Mouse (Mus musculus) brain, embryonic 18.5 days (tissue): ENCODE measurements around the gene Shank3.
A peak's percentile ranks its signal among the peaks of the same experiment; 100 is the strongest.

Experiments used
- DNase-seq: peaks from one replicate; pipeline ENCODE4 v3.0.0-alpha.2; 2012; ENCODE audit warnings: low read depth, low spot score

Gene Shank3

DNA sequence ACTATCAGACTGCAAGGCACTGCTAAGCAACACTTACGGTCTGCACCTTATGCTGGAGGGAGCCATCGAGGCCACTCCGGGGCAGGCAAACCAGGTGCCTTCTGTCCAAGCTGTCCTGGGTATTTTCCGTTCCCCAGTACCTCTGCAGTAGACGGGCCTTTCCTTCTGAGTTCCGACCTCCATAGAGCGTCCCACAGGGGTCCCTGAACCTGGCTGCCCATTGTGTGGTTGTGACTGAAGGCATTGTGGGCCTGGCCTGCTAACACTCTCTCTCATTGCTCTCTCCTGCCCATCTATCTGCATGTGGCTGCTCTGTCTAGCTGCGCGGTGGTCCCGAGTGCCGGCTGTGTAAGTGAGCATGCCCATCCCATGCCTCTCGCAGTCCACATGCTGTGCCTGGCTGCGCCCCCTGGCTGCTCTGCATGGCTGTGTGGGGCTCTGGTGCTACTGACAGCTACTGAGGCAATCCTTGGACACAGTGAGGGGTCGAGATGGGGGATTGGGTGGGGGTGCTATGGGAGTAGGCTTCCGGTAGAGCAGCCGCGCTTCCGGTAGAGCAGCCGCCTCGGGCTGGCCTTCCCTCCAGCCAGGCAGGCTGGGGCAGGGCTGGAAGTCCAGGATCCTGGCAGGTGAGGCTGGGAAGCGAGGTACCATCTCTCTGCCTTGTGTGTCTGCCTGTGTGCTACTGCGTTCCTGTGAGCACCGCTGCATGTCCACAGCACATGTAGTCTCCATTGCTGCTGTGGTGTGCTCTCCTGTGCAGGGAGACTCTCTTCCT, 57.2 kb downstream of the Shank3 start:
- DNase-seq = no peak

DNA sequence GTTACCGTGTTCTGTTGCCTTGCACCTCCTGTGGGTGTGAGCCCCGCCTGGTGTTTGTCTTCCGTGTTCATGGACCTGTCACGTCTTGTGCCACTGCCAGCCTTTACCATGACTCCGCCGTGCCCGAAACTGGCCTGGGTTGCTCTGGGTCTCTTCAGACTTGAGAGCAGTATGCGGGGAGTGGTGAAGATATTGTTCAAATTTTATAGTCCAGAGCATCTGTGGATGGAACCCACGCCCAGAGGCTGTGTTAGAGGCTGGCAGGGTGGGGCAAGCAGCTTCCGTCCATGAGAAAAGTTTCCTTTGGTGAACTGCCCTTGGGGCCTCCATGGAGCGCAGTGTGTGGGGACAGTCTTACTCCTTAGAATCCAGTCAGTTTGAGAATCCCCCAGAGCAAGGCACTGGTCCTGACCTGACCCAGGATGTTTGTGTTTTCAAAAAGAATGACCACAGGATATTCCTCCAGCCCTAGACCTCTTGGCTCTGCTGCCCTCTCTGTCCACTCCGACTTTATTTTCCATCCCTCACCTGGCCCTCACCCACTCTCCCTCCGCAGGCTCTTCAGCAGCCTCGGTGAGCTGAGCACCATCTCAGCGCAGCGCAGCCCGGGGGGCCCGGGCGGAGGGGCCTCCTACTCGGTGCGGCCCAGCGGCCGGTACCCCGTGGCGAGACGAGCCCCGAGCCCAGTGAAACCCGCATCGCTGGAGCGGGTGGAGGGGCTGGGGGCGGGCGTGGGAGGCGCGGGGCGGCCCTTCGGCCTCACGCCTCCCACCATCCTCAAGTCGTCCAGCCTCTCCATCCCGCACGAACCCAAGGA, 58.0 kb downstream of the Shank3 start:
- no peak for DNase-seq

DNA sequence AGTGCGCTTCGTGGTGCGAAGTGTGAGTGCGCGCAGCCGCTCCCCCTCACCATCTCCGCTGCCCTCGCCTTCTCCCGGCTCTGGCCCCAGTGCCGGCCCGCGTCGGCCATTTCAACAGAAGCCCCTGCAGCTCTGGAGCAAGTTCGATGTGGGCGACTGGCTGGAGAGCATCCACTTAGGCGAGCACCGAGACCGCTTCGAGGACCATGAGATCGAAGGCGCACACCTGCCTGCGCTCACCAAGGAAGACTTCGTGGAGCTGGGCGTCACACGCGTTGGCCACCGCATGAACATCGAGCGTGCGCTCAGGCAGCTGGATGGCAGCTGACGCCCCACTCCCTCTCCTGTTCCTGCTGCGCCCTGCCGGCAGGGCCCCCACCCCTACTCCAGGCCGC, 58.6 kb downstream of the Shank3 start:
- DNase-seq = no peak

DNA sequence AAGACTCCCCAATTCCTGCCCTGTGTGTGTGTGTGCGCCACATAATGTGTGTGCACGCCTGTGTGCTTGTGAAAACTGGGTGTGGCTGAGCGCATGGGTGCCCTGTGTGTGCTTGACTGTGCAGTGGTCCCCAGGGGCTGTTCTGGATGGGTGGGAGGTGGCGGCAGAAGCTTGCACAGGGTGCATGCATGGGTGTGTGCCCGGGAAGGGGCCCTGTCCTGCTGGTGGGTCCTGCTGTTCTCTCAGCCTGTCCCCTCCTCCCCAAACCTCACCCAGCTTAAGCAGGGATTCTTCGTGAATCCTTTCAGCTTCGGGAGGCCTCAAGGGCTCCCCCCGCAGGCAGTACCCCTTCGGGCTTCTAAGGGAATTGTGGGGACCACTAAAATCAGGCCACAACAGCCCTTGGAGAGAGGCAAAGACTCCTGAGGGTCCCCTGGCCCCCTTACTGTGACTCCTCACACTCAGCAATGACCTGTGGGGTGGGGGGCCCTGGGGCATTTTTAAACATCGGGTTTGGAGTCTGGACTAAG, 59.8 kb downstream of the Shank3 start:
- no peak for DNase-seq

DNA sequence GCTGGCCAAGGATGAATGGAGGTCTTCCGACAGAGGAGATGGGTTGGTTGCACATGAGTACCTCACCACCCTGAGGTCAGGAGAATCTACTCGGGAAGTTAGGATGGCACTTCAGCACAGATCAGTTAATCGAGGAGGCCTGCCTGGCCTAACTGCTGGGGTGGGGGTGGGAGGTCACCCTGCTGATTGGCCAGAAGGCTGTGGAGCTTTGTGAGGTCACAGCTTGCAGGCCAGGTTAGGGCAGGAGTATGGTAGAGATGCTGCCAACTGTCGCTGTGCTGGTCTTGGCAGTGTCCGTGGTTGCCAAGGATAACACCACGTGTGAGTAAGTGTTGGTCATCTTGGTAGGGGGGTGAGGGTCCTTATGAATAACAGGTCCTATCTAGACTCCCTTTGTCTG, 68.7 kb downstream of the Shank3 start, which contains the start of gene Acr:
TSS of gene Acr (plus strand) at position 213 of the 400 bp plus-strand sequence.
- DNase-seq = no peak

DNA sequence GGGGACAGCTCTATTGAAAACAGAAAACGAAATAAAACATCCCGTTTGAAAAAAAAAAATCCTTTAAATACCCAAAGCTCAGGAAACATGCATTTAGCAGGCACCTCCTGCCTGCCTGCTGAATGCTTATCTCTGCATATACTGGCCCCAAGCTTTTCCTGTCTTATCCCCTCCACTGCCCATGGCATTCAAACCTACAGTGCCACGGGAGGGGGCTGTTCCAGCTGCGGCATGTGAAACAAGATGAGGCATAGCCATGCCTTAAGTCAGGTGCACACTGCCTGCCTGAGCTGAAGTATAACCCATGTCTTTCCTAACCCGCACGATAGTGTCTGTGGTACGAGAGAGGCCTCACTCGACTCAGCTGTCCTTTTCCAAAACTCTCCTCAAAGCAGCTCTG, 72.7 kb downstream of the Shank3 start:
- no peak for DNase-seq

DNA sequence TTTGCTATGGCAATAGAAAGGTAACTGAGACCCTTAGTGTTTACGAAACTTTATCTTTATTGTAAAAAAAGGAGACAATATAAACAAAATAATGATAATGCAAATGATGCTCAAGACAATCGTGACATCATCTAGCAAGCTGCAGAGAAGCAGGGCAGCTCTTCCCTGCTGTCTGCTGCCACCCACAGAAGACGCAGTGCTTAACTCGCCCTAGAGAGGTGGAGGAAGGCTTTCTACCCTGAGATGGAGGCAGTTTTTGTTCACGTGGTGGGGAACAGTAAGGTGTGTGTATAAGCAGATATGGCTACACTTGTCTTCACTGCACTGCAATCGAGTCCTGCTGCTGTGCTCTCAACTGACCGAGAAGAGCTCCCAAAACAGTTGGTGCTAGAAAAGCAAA, 83.1 kb downstream of the Shank3 start:
- DNase-seq = no peak

DNA sequence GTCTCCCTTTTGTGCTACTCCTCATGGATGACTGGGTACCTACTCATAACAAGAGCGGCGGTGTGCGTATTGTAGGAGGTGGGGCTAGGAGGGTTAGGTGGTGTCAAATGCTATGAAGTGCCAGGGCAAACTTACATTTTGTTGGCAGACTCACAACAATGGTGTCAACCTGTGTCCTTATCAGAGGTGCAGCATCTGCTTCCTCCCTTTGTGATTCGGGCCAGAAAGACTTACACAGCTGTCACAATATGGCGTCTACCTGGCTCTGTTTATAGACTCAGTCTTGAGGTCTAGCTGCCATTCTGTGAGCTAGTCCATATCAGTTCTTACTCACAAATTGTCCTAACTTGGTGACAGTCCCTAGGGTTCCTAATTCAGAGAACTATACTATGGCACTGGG, 85.7 kb downstream of the Shank3 start:
- no peak for DNase-seq

DNA sequence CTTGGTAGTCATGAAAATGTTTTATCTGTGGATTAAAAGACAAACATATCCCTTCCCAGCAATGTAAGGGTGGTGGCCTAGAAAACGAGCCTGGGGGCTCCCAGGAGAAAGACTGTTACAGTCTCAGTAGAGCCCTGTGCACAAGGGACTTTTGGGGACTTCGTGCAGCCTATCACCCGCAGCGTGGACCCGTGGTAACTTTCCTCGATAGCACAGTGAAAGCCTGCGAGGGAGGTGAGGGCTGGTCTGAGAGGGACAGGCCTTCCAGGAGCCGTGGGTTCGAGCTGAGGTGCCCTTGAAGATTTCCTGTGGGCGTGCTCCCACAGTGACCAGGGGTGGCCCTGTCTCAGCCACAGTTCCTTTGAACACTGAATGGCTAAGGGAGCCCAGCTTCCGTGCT, 86.2 kb downstream of the Shank3 start:
- no peak for DNase-seq

DNA sequence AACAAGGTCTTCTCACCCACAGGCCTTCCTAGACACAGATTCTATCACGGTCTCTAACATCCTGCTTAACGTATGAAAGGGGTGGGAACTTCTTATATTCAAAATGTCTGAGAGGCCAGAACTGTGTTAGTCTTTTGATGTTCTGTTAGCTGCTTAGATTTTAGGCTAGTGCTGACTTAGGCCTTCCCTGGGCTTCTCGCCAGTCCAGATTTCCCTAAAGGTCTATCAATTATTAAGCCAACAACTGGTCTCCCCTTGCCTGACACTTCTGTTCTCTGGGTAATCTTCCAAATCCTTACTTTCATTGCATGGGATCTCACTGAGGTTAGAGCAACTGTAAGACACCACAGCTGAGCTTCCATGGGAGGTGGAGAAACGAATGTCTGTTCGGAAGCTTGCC, 89.7 kb downstream of the Shank3 start:
- DNase-seq = no peak

DNA sequence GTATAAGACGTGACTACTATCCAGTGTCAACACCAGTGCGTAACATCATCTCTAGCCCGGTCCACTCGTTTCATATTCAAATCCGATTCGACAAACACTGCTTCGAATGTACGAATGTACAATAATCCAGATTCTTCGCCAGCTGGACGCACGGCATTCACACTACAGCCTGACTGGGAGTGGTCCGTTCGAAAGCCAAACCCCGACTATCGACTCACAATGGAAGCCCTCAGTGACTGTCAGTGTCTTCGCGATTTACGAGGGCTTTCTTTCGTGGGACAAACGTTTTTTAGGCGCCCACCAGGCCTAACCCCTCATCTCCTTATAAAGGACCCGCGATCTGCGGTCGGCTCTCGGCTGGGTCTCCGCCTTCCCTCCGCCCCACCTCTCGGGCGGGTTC, 91.9 kb downstream of the Shank3 start:
- DNase-seq = no peak

DNA sequence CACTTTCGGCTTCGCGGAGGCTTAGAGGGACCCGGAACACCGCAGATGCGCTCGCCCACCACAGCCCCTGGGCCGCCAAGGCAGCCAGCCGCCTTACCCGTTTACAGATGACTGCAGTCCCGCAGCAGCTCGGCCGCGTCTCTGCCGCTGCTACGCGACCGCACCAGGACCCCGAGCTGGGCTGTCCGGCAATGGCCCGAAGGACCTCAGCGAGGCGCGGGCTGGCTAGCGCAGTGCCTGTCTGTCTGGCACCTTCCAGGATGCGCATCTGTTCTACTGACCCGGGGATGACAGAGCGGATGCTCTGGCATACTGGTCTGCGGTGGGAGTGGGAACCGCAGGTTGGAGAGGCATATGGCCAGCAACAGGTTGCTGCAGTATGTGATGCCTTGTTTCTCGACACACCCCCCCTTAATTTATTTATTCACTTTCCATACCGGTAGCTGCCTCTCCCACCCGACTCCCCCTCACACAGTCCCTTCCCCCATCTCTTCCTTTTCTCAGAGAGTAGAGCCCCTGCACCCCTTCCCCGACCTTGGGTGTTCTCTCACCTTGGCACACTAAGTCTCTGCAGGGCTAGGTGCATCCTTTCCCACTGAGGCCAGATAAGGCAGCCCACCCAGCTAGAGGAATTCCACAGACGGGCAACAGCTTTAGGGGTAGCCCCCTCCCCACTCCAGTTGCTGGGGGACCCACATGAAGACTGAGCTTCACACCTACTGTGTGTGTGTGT, 92.5 kb downstream of the Shank3 start, which contains the start of gene Rabl2:
TSS of gene Rabl2 (minus strand) at position 201 of the 733 bp plus-strand sequence.
- peak; percentile 66 for DNase-seq

DNA sequence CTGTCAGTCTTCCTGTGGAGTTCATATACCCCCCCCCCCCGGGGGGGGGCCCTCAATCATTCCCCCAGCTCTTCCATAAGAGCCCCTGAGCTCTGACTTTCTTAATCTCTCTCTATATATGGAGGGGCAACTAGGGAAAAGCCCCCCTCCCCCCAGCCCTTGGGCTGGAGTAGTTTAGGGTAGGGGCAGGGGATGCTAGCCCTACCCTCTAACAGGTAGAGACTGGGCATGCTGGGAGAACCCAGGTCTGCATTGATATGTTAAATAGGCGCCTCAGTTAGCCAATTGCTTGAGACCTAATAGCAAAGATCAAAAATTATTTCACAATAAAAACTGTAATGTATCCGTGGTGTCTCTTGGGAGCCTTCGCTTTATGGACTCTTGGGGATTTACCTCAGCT, 93.1 kb downstream of the Shank3 start:
- DNase-seq = no peak

DNA sequence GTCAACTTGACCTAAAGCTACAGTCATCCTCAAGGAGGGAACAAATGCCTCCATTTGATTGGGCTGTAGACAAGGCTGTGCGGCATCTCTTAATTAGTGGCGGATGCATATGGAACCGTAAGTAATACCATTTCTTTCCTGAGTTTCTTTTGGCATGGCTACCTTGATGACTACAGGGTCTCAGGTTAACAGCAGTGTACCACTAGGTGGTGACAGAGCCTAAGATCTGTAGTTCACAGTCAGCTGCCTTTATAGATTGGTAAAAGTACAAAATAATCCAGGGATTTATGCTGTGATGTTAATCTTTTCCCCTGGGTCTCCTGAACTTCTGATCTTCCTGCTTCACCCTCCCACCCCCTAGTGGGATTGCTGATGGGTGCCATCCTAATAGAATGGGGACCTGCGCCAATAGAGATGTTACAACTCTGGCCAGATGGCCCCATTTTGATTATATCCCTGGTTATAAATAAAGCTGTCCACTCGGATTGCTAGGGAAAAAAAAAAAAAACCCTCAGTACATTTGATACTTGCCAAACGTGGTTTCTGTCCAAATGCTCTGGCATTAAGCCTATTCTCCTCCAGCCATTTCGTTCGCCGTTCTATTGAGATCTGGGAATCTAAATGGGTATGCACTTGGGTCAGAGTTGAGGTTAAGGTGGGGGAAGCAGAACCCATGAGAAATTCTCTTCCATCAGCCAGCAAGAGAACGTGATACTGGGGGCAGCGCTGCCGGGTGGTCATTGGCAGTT, 106.6 kb downstream of the Shank3 start:
- no peak for DNase-seq

DNA sequence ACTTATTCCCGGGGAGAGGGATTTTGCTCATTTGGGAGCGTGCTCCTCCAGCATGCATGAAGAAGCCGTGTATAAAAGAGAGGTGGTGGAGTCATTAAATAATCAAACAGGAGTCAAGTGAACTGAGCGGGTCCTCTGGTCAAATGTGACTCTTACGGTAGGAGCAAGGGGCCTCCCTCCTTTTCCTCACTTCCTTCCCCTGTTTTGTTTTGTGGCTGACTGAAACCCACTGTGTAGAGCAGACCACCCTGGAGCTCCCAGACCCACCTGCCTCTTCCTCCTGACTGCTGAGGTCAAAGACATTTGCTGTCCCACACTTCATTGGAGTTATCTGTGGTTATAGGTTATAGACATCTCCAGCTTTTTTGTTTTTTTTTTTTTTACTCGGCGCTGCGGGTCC, 108.1 kb downstream of the Shank3 start:
- DNase-seq = no peak

DNA sequence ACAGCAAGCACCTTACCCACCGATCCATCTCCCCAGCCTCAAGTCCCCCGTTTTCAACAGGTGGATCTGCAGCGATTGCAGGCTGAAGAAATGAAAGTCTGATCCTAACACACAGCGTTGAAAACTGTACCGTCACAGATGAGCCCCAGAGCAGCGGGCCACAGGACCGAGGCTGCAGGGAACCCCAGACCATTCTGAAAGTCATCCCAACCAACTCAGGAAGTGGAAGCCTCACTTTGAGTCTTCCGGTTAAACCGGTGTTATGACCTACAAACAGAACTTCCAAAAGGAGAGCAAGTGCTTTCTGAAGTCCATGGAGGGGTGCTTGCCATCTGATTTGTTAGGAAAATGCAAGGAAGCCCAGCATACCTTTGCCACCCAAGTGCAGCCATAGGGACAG, 108.5 kb downstream of the Shank3 start:
- DNase-seq = no peak
